Mouse (Mus musculus): ENCODE measurements around the gene Il17ra.

GRCm38 (mm10) chr6:120464406-120464939 lies 1.4 kb downstream of the Il17ra start:
- TF ChIP-seq CTCF (IDR thresholded peaks at IDR 0.05) (no peak), EP300 (IDR thresholded peaks at IDR 0.05) (no peak)
